Mouse (Mus musculus) stomach, postnatal 0 days (tissue): ENCODE results near the gene Prcp. TPM values are rescaled to one million over a fixed set of nuclear protein-coding genes. Genes with fewer than 3 reads are reported as not detected.

Source experiments
- ATAC-seq: fragments of 200-750 bp; cut with Nextera tagmentation; 2 replicates; pipeline ENCODE4 v1.8.0; 2017; ENCODE audit not compliant: low FRiP score, low TSS enrichment
- DNase-seq: peaks from one replicate; pipeline ENCODE4 v3.0.0-alpha.2; 2016; ENCODE audit warnings: low spot score
- H3K27ac ChIP-seq: fragments of 300-500 bp; sonication (generic); replicated peaks from 2 replicates; pipeline ENCODE4 v1.5.1; 2014; ENCODE audit warnings: mild to moderate bottlenecking, control low read depth
- H3K27me3 ChIP-seq: fragments of 300-500 bp; sonication (generic); 2 replicates; pipeline ENCODE4 v1.6.1; 2014; ENCODE audit warnings: low read length; ENCODE audit not compliant: control insufficient read depth, insufficient read depth
- H3K36me3 ChIP-seq: fragments of 300-500 bp; sonication (generic); 2 replicates; pipeline ENCODE4 v1.6.1; 2014; ENCODE audit warnings: low read length, mixed read lengths; ENCODE audit not compliant: control insufficient read depth, insufficient read depth
- H3K4me1 ChIP-seq: fragments of 300-500 bp; sonication (generic); replicated peaks from 2 replicates; pipeline ENCODE4 v1.6.1; 2014; ENCODE audit warnings: antibody characterized with exemption; ENCODE audit not compliant: control insufficient read depth, insufficient read depth
- H3K4me2 ChIP-seq: fragments of 300-500 bp; sonication (generic); replicated peaks from 2 replicates; pipeline ENCODE4 v1.6.1; 2014; ENCODE audit warnings: low read depth, mild to moderate bottlenecking, control low read depth, moderate library complexity
- H3K4me3 ChIP-seq: fragments of 300-500 bp; sonication (generic); 2 replicates; pipeline ENCODE4 v1.5.1; 2014; ENCODE audit warnings: low read depth, low read length, control low read depth
- H3K9ac ChIP-seq: fragments of 300-500 bp; sonication (generic); 2 replicates; pipeline ENCODE4 v1.6.1; 2014; ENCODE audit warnings: mild to moderate bottlenecking, low read length, control low read depth, mixed read lengths
- H3K9me3 ChIP-seq: fragments of 300-500 bp; sonication (generic); 2 replicates; pipeline ENCODE4 v1.6.1; 2016; ENCODE audit warnings: low read length; ENCODE audit not compliant: control insufficient read depth
- CTCF ChIP-seq: IDR thresholded peaks from 2 replicates; pipeline ENCODE4 v1.5.1; 2016; ENCODE audit warnings: antibody characterized with exemption, low read depth, mild to moderate bottlenecking, moderate library complexity
- EP300 ChIP-seq: optimal IDR thresholded peaks from 2 replicates; pipeline ENCODE3; 2016; ENCODE audit warnings: antibody characterized with exemption
- WGBS: fragments of 180-500 bp; shearing (Covaris S2); extraction: QIAGEN DNeasy Blood & Tissue Kit; methylation state at CpG from one replicate; pipeline ENCODE4 v1.1.7; 2014; 5-methylcytosine and 5-hydroxymethylcytosine counted together
- polyA plus RNA-seq: library from polyadenylated mRNA; unstranded; fragments of >200 nt; fragmentation: Nextera tagmentation; extraction: Ambion mirVana; gene quantifications from 2 replicates; pipeline ENCODE4 v1.2.1, GENCODE M21; 2015

Prcp gene
- polyA plus RNA-seq, 1 experiment from 2014 or later: 14.7 TPM

DNA sequence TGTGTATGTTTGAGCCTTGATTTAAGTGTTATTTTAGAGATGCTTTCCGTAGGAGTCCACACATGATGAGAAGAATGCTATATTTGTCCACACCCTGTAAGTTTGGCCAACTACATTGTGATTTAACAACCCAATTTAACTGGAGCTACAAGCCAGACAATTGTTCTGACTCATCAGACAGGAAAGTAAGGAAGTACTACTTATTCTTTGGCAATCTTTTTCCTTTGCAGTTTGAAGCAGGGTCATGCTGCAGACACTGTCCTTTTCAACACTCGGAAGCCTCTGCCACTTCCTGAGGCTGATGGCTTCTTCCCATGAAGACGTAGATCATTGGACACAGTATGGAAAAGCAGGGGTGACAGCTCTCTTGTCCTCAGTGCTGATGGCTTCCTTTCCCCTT, 76.5 kb downstream of the Prcp start:
- H3K27me3 ChIP-seq: no peaks in the 10 kb centered on the region
- ATAC-seq (no peak), DNase-seq (no peak)
- no peaks in the 10 kb centered on the region for H3K36me3 ChIP-seq
- H3K9me3 ChIP-seq: no peaks in the 10 kb centered on the region
- no peak overlapping the region for H3K9ac ChIP-seq
- WGBS: 69% methylated on average over 3 of the region's 3 CpGs
- TF ChIP-seq EP300: no peak
- no peak for TF ChIP-seq CTCF
- H3K4me1 ChIP-seq: no peaks in the 10 kb centered on the region
- H3K4me3 ChIP-seq: no peak overlapping the region
- H3K4me2 ChIP-seq: no peak overlapping the region
- no peak overlapping the region for H3K27ac ChIP-seq

DNA sequence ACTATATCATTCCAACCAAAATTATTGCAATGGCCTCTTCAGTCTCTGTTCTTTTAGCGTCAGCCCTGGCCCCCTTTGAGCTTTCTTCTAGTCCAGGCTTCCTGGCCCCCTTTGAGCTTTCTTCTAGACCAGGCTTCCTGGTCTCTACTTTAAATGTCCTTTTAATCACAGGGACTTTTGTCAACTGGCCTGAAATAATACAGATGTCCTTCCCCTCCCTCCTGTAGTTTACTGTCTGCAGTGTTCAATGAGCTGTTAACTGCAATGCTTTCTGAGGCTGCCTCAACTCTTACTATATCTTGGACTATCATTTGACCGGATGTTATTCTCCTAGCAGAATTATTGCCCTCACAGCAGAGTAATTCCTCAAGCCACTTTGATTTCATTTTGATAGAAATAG, 77.9 kb downstream of the Prcp start:
- Histone ChIP-seq H3K9ac (no peak overlapping the region), H3K4me2 (no peak overlapping the region), H3K4me3 (no peak overlapping the region), H3K9me3 (no peaks in the 10 kb centered on the region), H3K27ac (no peak overlapping the region), H3K27me3 (no peaks in the 10 kb centered on the region), H3K4me1 (no peaks in the 10 kb centered on the region), H3K36me3 (no peaks in the 10 kb centered on the region)
- no peak for ATAC-seq
- WGBS: 70% methylated on average over 2 of the region's 2 CpGs
- TF ChIP-seq CTCF: no peak
- TF ChIP-seq EP300: no peak
- DNase-seq: no peak

DNA sequence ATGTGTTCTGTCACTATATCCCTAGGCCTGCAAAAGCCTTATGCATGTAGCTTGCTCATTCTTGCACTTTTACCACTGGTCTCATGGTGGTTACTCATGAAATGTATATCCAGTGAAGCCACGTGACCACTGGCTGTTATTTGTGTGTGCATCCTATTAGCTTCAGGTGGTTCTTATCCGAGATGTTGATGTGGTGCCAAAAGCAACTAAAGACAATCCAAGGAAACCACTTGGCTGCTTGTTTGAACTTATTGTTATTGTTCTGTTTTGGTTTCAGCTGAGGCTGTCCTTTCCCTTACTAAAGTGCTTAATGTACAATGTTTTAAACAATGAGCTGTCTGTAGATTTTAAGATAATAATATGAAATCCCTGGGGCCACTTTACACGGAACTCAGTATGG, 85.5 kb downstream of the Prcp start:
- Histone ChIP-seq H3K9ac (no peak overlapping the region), H3K4me1 (no peaks in the 10 kb centered on the region), H3K4me2 (no peak overlapping the region), H3K27ac (no peak overlapping the region), H3K36me3 (no peaks in the 10 kb centered on the region), H3K27me3 (no peaks in the 10 kb centered on the region), H3K9me3 (no peaks in the 10 kb centered on the region), H3K4me3 (no peak overlapping the region)
- no peak for DNase-seq
- TF ChIP-seq CTCF (no peak), EP300 (no peak)
- ATAC-seq: no peak
- 59% methylated on average over 3 of the region's 3 CpGs for WGBS

DNA sequence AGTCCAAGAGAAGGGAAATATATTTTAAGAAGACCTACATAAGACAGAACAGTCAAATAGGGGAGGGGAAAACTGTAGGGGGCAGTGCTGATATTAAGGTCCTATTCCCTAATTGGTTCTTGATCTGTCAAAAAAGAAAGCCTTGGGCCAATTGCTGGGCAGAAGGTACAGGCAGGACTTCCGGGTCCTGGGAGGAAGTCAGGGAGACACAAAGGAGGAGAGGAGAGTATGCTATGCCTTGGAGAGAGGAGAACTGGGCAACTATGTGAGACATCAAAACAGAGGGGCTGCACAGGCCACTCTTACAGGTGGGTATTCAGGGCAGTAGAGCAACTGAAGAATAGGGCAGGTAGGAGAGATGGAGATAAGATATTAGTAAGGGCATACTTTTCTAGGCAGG, 87.6 kb downstream of the Prcp start:
- ATAC-seq (no peak), DNase-seq (no peak)
- no peaks in the 10 kb centered on the region for H3K27me3 ChIP-seq
- H3K9me3 ChIP-seq: no peaks in the 10 kb centered on the region
- no peak overlapping the region for H3K4me2 ChIP-seq
- H3K27ac ChIP-seq: no peak overlapping the region
- no peak overlapping the region for H3K9ac ChIP-seq
- H3K36me3 ChIP-seq: no peaks in the 10 kb centered on the region
- no peaks in the 10 kb centered on the region for H3K4me1 ChIP-seq
- H3K4me3 ChIP-seq: no peak overlapping the region
- WGBS: 55% methylated on average over 1 of the region's 1 CpGs
- TF ChIP-seq CTCF (no peak), EP300 (no peak)

DNA sequence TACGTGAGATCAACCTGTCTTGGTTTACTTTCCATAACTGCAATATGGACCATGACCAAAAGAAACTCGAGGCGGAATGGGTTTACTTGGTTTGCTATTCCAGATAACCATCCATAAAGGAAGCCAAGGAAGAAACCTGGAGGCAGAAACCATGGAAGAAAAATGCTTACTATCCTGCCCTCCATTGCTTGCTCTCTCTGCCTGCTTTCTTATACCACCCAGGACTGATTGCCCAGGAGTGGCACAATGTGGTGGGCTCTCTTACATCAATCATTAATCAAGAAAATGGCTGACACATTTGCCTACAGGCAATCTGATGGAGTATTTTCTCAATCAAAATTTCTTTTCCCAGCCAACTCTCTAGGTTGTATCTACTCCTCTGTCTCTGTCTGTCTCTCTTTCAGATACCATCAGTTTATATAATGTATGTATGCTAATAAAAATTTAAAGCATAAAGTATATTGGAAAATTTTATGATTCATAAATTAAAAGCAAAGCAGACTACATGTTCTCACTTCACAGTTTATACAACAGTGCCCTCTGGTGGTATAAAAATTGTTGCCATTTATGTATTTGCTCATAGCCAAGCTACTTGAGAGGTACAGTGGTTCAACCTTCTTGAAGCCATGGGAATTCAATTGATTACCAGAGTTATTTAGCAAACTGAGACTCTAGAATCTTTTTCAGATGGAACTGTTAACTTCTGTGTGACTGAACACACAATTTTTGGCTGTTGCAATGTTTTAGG, 90.7 kb downstream of the Prcp start:
- H3K27ac ChIP-seq: no peak overlapping the region
- 75% methylated on average over 3 of the region's 3 CpGs for WGBS
- H3K4me1 ChIP-seq: no peaks in the 10 kb centered on the region
- ATAC-seq (no peak), DNase-seq (no peak)
- H3K9me3 ChIP-seq: no peaks in the 10 kb centered on the region
- H3K27me3 ChIP-seq: no peaks in the 10 kb centered on the region
- no peak overlapping the region for H3K9ac ChIP-seq
- peak; percentile 88 for TF ChIP-seq CTCF
- no peak for TF ChIP-seq EP300
- no peaks in the 10 kb centered on the region for H3K36me3 ChIP-seq
- no peak overlapping the region for H3K4me3 ChIP-seq
- no peak overlapping the region for H3K4me2 ChIP-seq

DNA sequence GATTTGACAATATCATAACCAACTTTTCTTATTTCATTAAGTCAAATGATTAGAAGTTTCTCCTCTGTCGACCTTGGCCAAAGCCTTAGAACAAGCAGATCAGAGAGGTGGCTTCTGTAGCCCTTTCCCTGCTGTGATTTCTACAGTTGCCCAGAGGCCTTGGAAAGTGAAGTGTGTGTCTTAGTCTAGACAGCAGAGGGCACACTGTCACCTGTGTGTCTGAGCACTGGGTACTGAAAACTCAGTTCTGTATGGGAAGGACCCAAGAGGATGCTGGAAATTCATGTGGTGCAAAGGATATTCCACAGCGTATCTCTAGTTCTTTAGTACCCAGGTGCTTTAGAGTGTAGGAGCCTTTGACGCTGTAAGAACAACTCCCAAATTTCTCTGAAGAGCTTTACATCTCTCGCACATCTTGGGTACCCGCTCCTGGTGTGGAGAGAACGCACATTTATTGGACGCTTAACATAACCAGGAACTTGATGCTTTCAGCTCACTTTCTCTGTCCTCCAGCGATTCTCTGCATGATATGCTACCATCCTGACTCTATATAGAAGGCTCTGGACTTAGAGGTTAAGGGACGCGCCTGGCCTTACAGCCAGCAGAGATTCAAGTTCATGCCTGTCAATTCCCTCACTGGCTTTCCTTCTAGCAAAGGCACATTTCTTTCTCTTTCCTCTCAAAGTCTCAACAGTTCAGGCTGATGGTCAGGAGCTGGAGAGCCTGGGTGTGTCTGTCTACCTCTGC, 93.3 kb downstream of the Prcp start:
- 69% methylated on average over 10 of the region's 10 CpGs for WGBS
- H3K27ac ChIP-seq: no peak overlapping the region
- no peaks in the 10 kb centered on the region for H3K36me3 ChIP-seq
- no peak overlapping the region for H3K4me3 ChIP-seq
- ATAC-seq (no peak), DNase-seq (no peak)
- H3K27me3 ChIP-seq: no peaks in the 10 kb centered on the region
- no peak overlapping the region for H3K4me2 ChIP-seq
- no peaks in the 10 kb centered on the region for H3K4me1 ChIP-seq
- no peak overlapping the region for H3K9ac ChIP-seq
- H3K9me3 ChIP-seq: no peaks in the 10 kb centered on the region
- TF ChIP-seq EP300 (no peak), CTCF (peak; percentile 76)
